Mouse (Mus musculus) kidney, postnatal 14 days (tissue): ENCODE data around the gene Rsu1.

Experiments used
- DNase-seq: peaks from one replicate; pipeline ENCODE4 v3.0.0; 2022; ENCODE audit warnings: mixed read lengths

The Rsu1 gene

DNA sequence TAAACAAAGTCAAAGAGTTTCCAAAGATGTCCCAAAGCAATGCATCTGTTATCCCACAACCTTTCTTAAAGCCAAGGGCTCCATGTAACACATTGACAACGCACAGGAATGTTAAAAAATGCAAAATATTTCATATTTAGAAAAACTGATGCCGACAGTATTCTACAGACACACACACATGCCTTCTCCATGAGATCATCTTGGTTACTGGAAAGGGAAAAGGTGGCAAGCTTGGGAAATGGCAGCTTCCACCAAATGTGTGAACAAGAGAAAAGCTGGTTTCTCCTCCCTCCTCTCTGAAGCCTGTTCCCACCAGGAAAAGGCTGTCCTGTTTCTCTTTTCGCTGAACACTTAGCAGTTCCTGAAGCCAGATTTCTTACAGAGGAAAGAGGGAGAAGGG, 232.4 kb downstream of the Rsu1 start:
- DNase-seq = no peak
